Mouse (Mus musculus) small intestine, adult 2 months (tissue): ENCODE results near the gene 9330161L09Rik.
"Not testable (repeated sequence)": the region's sequence is repeated elsewhere in the genome, so short reads cannot be mapped to it uniquely, and the experiment has no call there.

Experiments used
- CTCF ChIP-seq: fragments of 200-500 bp; IDR thresholded peaks from 2 replicates; pipeline ENCODE4 v1.5.1; 2012; ENCODE audit warnings: low read depth, mild to moderate bottlenecking, control low read depth, inconsistent platforms, low read length, moderate library complexity, mixed read lengths; ENCODE audit not compliant: insufficient replicate concordance, insufficient read length; ENCODE audit errors: extremely low read depth
- POLR2A ChIP-seq: fragments of 200-500 bp; IDR thresholded peaks from 2 replicates; pipeline ENCODE4 v1.6.1; 2012; ENCODE audit warnings: low read depth, mild to moderate bottlenecking, control low read depth, inconsistent platforms, low read length, moderate library complexity

DNA sequence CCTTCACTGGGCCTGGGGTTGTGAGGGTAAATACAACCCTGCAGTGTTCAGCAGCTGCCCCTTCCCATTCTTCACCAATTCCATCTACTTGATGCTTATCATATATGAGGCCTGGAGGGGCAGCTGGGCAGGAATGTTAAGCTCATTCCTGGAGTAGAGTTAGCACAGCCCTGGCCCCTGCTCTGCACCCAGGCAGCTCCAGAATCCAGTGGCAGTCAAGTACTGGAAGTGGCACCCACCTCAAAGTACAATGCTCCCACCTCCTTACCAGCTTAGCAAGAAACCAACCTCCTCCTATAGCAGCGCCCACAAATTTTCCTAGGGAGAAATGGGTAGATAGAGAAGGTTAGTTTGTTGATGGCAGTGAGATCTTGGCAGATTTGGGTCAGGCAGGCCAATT lies 49.1 kb upstream of the 9330161L09Rik start:
- not testable (repeated sequence) for TF ChIP-seq POLR2A, CTCF
